Comparison of ENCODE assay signal across 16 mouse cellular contexts in the genomic region with DNA sequence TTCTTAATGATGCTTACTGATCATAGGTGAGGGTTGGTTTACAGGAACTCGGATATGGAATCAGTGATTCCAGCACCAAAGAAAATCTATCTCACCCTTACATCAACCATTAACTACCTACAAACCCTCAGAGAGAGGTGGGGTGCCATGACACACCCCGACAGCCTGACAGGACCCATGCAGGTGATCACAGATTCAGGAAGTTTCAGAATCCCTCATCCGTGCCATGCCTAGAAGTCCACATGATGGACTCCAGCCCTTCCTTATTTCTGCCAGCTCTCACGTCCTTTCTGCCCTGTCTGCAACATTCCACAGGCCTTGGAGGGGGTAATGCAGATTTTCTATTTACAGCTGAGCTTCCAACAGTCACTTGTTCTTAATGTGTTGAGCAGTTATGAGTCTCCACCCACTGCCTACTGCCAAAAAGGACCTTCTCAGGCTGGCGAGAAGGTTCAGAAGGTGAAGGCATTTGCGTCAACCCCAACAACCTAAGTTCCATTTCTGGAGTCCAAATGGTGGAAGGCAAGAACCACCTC. TPM values are rescaled to one million over a fixed set of nuclear protein-coding genes. Genes with fewer than 3 reads are reported as not detected.
"Had no signal": no experiment of that assay in that cellular context is flagged by ENCODE, and none has a peak within 500 bp of the region (broad histone marks: within the 10 kb centered on the region; RNA-seq: fewer than 3 reads in every experiment).

No protein-coding gene starts in this region.

- H3K36me3 ChIP-seq: limb, embryonic 12.5 days; liver, embryonic 13.5 days; lung, embryonic 15.5 days; stomach, embryonic 15.5 days had no signal

- H3K9ac ChIP-seq: limb, embryonic 12.5 days; liver, embryonic 13.5 days; liver, postnatal 0 days; lung, embryonic 15.5 days; stomach, embryonic 15.5 days had no signal

- H3K4me1 ChIP-seq: limb, embryonic 12.5 days; liver, embryonic 13.5 days; lung, embryonic 15.5 days; stomach, embryonic 15.5 days had no signal

- H3K9me3 ChIP-seq: limb, embryonic 12.5 days; liver, embryonic 13.5 days; lung, embryonic 15.5 days; megakaryocyte, embryonic 14.5 days; stomach, embryonic 15.5 days had no signal

- H3K27me3 ChIP-seq: limb, embryonic 12.5 days; liver, embryonic 13.5 days; lung, embryonic 15.5 days; stomach, embryonic 15.5 days had no signal

- H3K27ac ChIP-seq: layer of hippocampus, adult 2 months; limb, embryonic 12.5 days; liver, embryonic 13.5 days; lung, embryonic 15.5 days; macrophage; stomach, embryonic 15.5 days had no signal

- ATAC-seq: liver, postnatal 0 days; midbrain, embryonic 16.5 days had no signal

- H3K4me3 ChIP-seq: layer of hippocampus, adult 2 months; limb, embryonic 12.5 days; liver, embryonic 13.5 days; lung, embryonic 15.5 days; megakaryocyte, embryonic 14.5 days; stomach, embryonic 15.5 days had no signal

- H3K4me2 ChIP-seq: limb, embryonic 12.5 days; liver, embryonic 13.5 days; lung, embryonic 15.5 days; midbrain, embryonic 11.5 days; stomach, embryonic 15.5 days had no signal

- DNase-seq: liver; liver, embryonic 13.5 days; liver, postnatal 0 days; lung, postnatal 14 days; right cerebral cortex, adult 18-20 months; right cerebral cortex, postnatal 4 days; thymus, adult 2 months; thymus, postnatal 36 days had no signal

RNA-seq across cellular contexts. Expression of a gene that starts 11.7 kb away (rescaled TPM):
- polyA plus RNA-seq: macrophage had no signal

RNA-seq across cellular contexts. Expression of a gene that starts 40.0 kb away (rescaled TPM):
- polyA plus RNA-seq: midbrain, embryonic 16.5 days had no signal
